Mouse (Mus musculus) heart, adult 18-20 months (tissue): ENCODE measurements around the gene Ccl20. TPM values are rescaled to one million over a fixed set of nuclear protein-coding genes. Genes with fewer than 3 reads are reported as not detected.

Experiments used
- DNase-seq, 2 experiments: peaks; one replicate each; pipeline ENCODE4 v3.0.0; 2021 to 2022; ENCODE audit warnings: mixed read lengths in 1 of 2
- total RNA-seq, 2 experiments: library from RNA; stranded (reverse); gene quantifications; 2 replicates each; pipeline ENCODE4 v1.2.3; 2021

Gene Ccl20
- total RNA-seq, 2 experiments from 2014 or later, result 0.64 TPM; not detected in 1

- DNase-seq, result no peak
These were observed 24.9 kb downstream of the Ccl20 start for GRCm38 (mm10) chr1:83141510-83141909.

- DNase-seq, result no peak
These were observed 25.5 kb downstream of the Ccl20 start for GRCm38 (mm10) chr1:83142055-83142454.

DNA sequence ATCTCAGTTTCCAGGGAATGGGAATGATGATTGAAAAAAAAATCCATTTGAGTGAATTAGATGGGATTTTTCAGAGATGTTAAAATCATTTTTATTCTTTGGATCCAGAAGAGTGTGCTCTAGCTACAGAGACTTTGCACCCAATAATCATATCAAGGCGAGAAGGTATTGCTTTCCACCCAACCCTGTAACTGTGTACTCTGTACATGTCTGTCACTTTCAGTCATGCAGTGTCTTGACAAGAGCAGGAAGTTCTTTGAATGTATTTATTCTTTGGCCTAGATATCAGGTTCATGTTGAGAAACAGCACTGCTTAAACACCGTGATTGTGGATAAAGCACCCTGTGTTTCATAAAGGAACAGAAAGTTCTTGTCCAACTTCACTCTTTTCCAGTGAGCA, 30.0 kb downstream of the Ccl20 start:
- no peak for DNase-seq

DNA sequence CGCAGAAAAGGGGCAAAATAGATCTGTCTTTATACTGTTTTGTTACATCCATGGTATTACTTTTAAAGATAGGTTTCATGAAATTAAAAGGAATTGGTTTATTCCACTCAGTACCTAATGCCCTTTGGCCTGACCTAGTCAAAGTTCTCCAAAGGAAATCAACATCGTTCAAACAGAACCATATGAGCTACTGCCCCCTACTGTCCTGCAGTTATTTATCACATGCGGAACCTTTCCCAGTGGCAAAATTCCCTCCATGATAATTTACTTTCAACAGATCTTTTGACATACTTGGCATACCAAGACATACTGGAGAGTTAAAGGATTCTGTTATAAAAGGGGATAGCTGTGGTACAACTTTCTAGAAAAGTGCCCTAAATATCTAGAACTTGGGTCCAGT, 33.7 kb downstream of the Ccl20 start:
- DNase-seq, result peak in 1 of 2 experiments; percentile 3

DNA sequence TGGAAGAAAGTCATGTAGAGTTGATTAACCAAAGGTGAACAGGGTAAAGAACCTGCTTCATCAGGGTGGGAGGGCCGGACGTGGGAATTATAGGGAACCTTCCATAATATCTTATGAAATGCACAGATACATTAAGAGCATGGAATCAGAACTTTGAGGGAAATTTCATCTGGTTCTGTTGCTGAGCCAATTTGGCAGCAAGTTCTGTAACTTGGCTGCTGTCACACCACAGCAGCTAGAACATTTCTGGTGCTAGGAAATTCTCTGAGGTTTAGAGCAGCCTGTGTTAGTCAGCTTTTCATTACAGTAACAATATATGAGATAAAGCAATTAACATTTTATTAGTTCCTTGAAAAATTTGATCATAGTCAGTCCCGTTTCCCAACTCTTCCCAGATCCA, 36.4 kb downstream of the Ccl20 start:
- DNase-seq, result no peak

- no peak for DNase-seq
These were observed 40.3 kb downstream of the Ccl20 start for GRCm38 (mm10) chr1:83156876-83157275.

GRCm38 (mm10) chr1:83159603-83160002, 43.0 kb downstream of the Ccl20 start, which contains the start of gene Daw1:
Gene Daw1 (plus strand): TSS chr1:83159752.
- DNase-seq, result peak; percentile 27 to 52

DNA sequence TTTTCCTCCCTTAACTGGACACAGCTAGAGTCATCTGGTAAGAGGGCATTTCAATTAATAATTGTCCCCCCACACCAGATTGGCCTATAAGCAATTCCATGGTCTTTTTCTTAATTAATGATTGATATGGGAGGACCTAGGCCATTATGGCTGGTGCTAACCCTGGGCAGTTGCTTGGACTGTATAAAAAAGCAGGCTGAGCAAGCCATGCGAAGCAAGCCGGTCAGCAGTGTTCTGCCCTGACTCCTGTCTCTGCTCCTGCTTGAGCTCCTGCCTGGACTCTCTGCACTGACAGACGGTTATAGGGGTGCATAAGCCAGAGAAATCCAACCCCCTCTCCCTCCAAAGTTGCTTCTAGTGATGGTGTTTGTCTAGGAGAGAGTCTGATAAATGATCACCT, 45.1 kb downstream of the Ccl20 start:
- no peak for DNase-seq

DNA sequence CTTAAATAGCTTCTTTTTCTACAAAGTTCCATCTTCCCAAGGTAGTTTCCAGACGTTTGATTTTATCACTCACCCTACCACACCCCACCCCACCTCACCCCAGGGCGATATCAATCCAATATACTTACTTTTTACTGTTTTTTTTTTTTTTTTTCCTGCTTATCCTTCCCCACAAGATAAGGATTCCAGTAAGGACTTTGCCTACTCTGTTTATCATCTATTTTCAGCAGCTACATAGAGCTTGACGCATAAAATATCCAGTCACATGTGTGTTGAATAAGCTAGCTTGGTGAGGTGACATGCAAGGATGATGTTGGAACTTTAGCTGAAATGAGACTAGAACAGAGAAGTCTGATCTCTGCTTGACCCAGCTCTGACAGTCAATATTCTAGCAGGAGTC, 47.5 kb downstream of the Ccl20 start:
- DNase-seq, result no peak

Other genes starting within 250 kb of the Ccl20 start
- not detected for gene A030005L19Rik, start 203.4 kb upstream of the Ccl20 start, total RNA-seq
- not detected for gene A030014E15Rik, start 191.8 kb upstream of the Ccl20 start, total RNA-seq
- gene Gm6217, start 185.4 kb upstream of the Ccl20 start, total RNA-seq, result not detected
- not detected for gene A030003K21Rik, start 173.4 kb upstream of the Ccl20 start, total RNA-seq
- gene Gm7544, start 160.8 kb upstream of the Ccl20 start, total RNA-seq, result not detected
- gene Gm47955, start 156.5 kb upstream of the Ccl20 start, total RNA-seq, result not detected
- gene Gm47959, start 116.2 kb upstream of the Ccl20 start, total RNA-seq, result not detected
- under 1 TPM; 0.51 to 0.55 TPM for gene Slc19a3, start 78.3 kb upstream of the Ccl20 start, total RNA-seq
- not detected for gene Krtap28-10, start 74.3 kb upstream of the Ccl20 start, total RNA-seq
- gene Gm47969, start 71.8 kb upstream of the Ccl20 start, total RNA-seq, result not detected
- gene A030005K14Rik, start 57.4 kb upstream of the Ccl20 start, total RNA-seq, result not detected
- not detected for gene Krtap28-13, start 55.8 kb upstream of the Ccl20 start, total RNA-seq
- not detected for gene Daw1, start 43.0 kb downstream of the Ccl20 start, total RNA-seq